In genomic region chr10:86819649-86820165, GRCm38 (mm10) we compare ENCODE assay signal across 9 mouse cellular contexts. TPM values are rescaled to one million over a fixed set of nuclear protein-coding genes. Genes with fewer than 3 reads are reported as not detected.
A peak's percentile ranks its signal among the peaks of the same experiment; 100 is the strongest.
DNase-seq lines count a peak whose midpoint lies in the region; ATAC-seq and TF ChIP-seq lines count a peak whose summit lies in the region.
"Had no signal": no experiment of that assay in that cellular context is flagged by ENCODE, and none has a peak within 500 bp of the region (broad histone marks: within the 10 kb centered on the region; RNA-seq: fewer than 3 reads in every experiment).

No protein-coding gene starts in this region.

- H3K27ac ChIP-seq in layer of hippocampus, adult 2 months: peak overlapping the region; percentile 56
- H3K27ac ChIP-seq in forebrain, embryonic 14.5 days (ENCODE audit: low read depth, low read length): 0 out of 2 replicates have a peak overlapping the region, but pooled peaks have one; percentile 17
- peak overlapping the region; percentile 62 for H3K27ac ChIP-seq in hindbrain, embryonic 13.5 days
- 0 out of 2 replicates have a peak overlapping the region, but pooled peaks have one; percentile 32 for H3K27ac ChIP-seq in midbrain, embryonic 12.5 days (replicated peaks)

- H3K9ac ChIP-seq in forebrain, embryonic 14.5 days (ENCODE audit: low read length): no peak overlapping the region
- peak overlapping the region; percentile 39; the same call in 1 of the 2 replicates for H3K9ac ChIP-seq in hindbrain, embryonic 13.5 days
- H3K9ac ChIP-seq in midbrain, embryonic 12.5 days (replicated peaks): no peak overlapping the region

- WGBS in forebrain, embryonic 14.5 days: 16% methylated on average over 8 of the region's 8 CpGs
- WGBS in hindbrain, embryonic 13.5 days: 11% methylated on average over 8 of the region's 8 CpGs
- 34% methylated on average over 8 of the region's 8 CpGs for WGBS in midbrain, embryonic 12.5 days

- peak in 1 of 2 experiments; percentile 36 for DNase-seq in layer of hippocampus, adult 2 months (ENCODE audit: low spot score in 2 of 2)
- no peak for DNase-seq in layer of hippocampus, postnatal 25 days (ENCODE audit: extremely low spot score in 1 of 2, low spot score in 1 of 2)
- peak; percentile 72 for DNase-seq in forebrain, embryonic 14.5 days (ENCODE audit: low spot score)
- DNase-seq in kidney, postnatal 36 days: no peak
- no peak for DNase-seq in yolk sac, embryonic 10.5 days (ENCODE audit: low spot score)
- no peak for DNase-seq in thymus, postnatal 36 days

- peak; percentile 41 for TF ChIP-seq CTCF in layer of hippocampus, adult 2 months (conservative IDR thresholded peaks at IDR 0.05)

- H3K27me3 ChIP-seq in forebrain, embryonic 14.5 days (replicated peaks; ENCODE audit: control insufficient read depth, insufficient read depth, low read length): no peaks in the 10 kb centered on the region
- H3K27me3 ChIP-seq in hindbrain, embryonic 13.5 days: peaks cover 11% of the 10 kb centered on the region; the same call in 1 of the 2 replicates
- H3K27me3 ChIP-seq in midbrain, embryonic 12.5 days: no peaks in the 10 kb centered on the region

- no peaks in the 10 kb centered on the region for H3K9me3 ChIP-seq in forebrain, embryonic 14.5 days (replicated peaks; ENCODE audit: control insufficient read depth, low read length)
- H3K9me3 ChIP-seq in hindbrain, embryonic 13.5 days: no peaks in the 10 kb centered on the region
- H3K9me3 ChIP-seq in midbrain, embryonic 12.5 days: no peaks in the 10 kb centered on the region

- peaks cover 6% of the 10 kb centered on the region for H3K4me1 ChIP-seq in forebrain, embryonic 14.5 days (ENCODE audit: control insufficient read depth, insufficient read depth, low read length)
- H3K4me1 ChIP-seq in hindbrain, embryonic 13.5 days (replicated peaks): peaks cover 19% of the 10 kb centered on the region
- H3K4me1 ChIP-seq in midbrain, embryonic 12.5 days: peaks cover 8% of the 10 kb centered on the region

- H3K4me2 ChIP-seq in forebrain, embryonic 14.5 days (ENCODE audit: low read length): no peak overlapping the region
- H3K4me2 ChIP-seq in hindbrain, embryonic 13.5 days: 0 out of 2 replicates have a peak overlapping the region, but pooled peaks have one; percentile 6
- H3K4me2 ChIP-seq in midbrain, embryonic 12.5 days (replicated peaks): no peak overlapping the region

- H3K36me3 ChIP-seq in forebrain, embryonic 14.5 days (ENCODE audit: control insufficient read depth, insufficient read depth, low read length): no peaks in the 10 kb centered on the region; the same call in 1 of the 2 replicates
- H3K36me3 ChIP-seq in hindbrain, embryonic 13.5 days: peaks cover 17% of the 10 kb centered on the region
- H3K36me3 ChIP-seq in midbrain, embryonic 12.5 days: no peaks in the 10 kb centered on the region

- peak; percentile 76 for ATAC-seq in forebrain, embryonic 14.5 days
- peak; percentile 87 for ATAC-seq in hindbrain, embryonic 13.5 days (ENCODE audit: low FRiP score)
- peak; percentile 71 for ATAC-seq in midbrain, embryonic 12.5 days (ENCODE audit: low FRiP score, low read depth)

- peak overlapping the region; percentile 11; the same call in 1 of the 2 replicates for H3K4me3 ChIP-seq in layer of hippocampus, adult 2 months
- no peak overlapping the region for H3K4me3 ChIP-seq in forebrain, embryonic 14.5 days (ENCODE audit: low read depth, low read length)
- H3K4me3 ChIP-seq in hindbrain, embryonic 13.5 days: no peak overlapping the region
- H3K4me3 ChIP-seq in midbrain, embryonic 12.5 days: no peak overlapping the region

RNA-seq across cellular contexts. Expression of gene Nt5dc3, which starts 40.9 kb away (rescaled TPM):
- 100 to 1,000 TPM; 126 to 148 TPM for total RNA-seq in layer of hippocampus, adult 2 months (2021)
- total RNA-seq in layer of hippocampus, postnatal 25 days (2021): 100 to 1,000 TPM; 128 to 130 TPM
- 6.7 and 7.6 TPM in 2 replicates for polyA plus RNA-seq in forebrain, embryonic 14.5 days (2014; fragmentation: Nextera tagmentation; extraction: Ambion mirVana)
- polyA plus RNA-seq in hindbrain, embryonic 13.5 days (2015; fragmentation: Nextera tagmentation; extraction: Ambion mirVana): 8.6 and 9.2 TPM in 2 replicates
- 2.1 and 2.5 TPM in 2 replicates for polyA plus RNA-seq in midbrain, embryonic 12.5 days (2016; fragmentation: Nextera tagmentation; extraction: Ambion mirVana)

RNA-seq across cellular contexts. Expression of gene Gm49358, which starts 55.9 kb away (rescaled TPM):
- 10 to 100 TPM; 42.5 to 54.0 TPM for total RNA-seq in layer of hippocampus, adult 2 months (2021)
- total RNA-seq in layer of hippocampus, postnatal 25 days (2021): 10 to 100 TPM; 33.8 to 43.0 TPM
- 0.88 TPM in 1 of 2 replicates, not detected in the other for polyA plus RNA-seq in forebrain, embryonic 14.5 days (2014; fragmentation: Nextera tagmentation; extraction: Ambion mirVana)
- polyA plus RNA-seq in hindbrain, embryonic 13.5 days (2015; fragmentation: Nextera tagmentation; extraction: Ambion mirVana): not detected in 2 replicates
- not detected in 2 replicates for polyA plus RNA-seq in midbrain, embryonic 12.5 days (2016; fragmentation: Nextera tagmentation; extraction: Ambion mirVana)
- polyA plus RNA-seq: frontal cortex, adult 2 months had no signal
